Mouse (Mus musculus) spleen, adult 2 months (tissue): ENCODE measurements around the gene Sorcs3.

ENCODE experiments used
- CTCF ChIP-seq: fragments of 200-500 bp; IDR thresholded peaks from 2 replicates; pipeline ENCODE4 v1.5.1; 2011; ENCODE audit warnings: mild to moderate bottlenecking, inconsistent platforms; ENCODE audit not compliant: insufficient read depth, insufficient read length, insufficient replicate concordance; ENCODE audit errors: extremely low read depth
- POLR2A ChIP-seq: fragments of 200-500 bp; IDR thresholded peaks from 2 replicates; pipeline ENCODE4 v1.6.1; 2011; ENCODE audit warnings: low read depth, low read length, inconsistent platforms

GRCm38 (mm10) chr19:48616951-48617350 is 411.1 kb downstream of the Sorcs3 start:
- TF ChIP-seq POLR2A: no peak
- no peak for TF ChIP-seq CTCF
